Mouse (Mus musculus) C2C12 (cell line): ENCODE results near the gene Sbsn. TPM values are rescaled to one million over a fixed set of nuclear protein-coding genes. Genes with fewer than 3 reads are reported as not detected.

Experiments
- H3K27me3 ChIP-seq: one replicate; pipeline ENCODE4 v1.6.1; 2011; ENCODE audit not compliant: control insufficient read depth, insufficient read depth, insufficient read length
- H3K36me3 ChIP-seq: one replicate; pipeline ENCODE4 v1.6.1; 2011; ENCODE audit not compliant: control insufficient read depth, insufficient read depth
- H3K4me3 ChIP-seq: one replicate; pipeline ENCODE4 v1.5.1; 2011; ENCODE audit warnings: mild to moderate bottlenecking, control low read depth; ENCODE audit not compliant: poor library complexity, insufficient read depth, severe bottlenecking
- H3K79me2 ChIP-seq: one replicate; pipeline ENCODE4 v1.6.1; 2011; ENCODE audit not compliant: control insufficient read depth, insufficient read depth
- H3K79me3 ChIP-seq: one replicate; pipeline ENCODE4 v1.6.1; 2011; ENCODE audit warnings: low read depth, control low read depth
- H3ac ChIP-seq: one replicate; pipeline ENCODE3; 2011; ENCODE audit warnings: low read depth; ENCODE audit not compliant: control insufficient read depth, insufficient read length
- CEBPB ChIP-seq: IDR thresholded peaks from one replicate; pipeline ENCODE4 v1.6.1; 2011; ENCODE audit warnings: low read depth, mild to moderate bottlenecking, control low read depth, moderate library complexity
- CTCF ChIP-seq: IDR thresholded peaks from one replicate; pipeline ENCODE4 v1.5.1; 2011; ENCODE audit not compliant: control insufficient read depth, insufficient read depth, insufficient read length
- FOSL1 ChIP-seq: IDR thresholded peaks from one replicate; pipeline ENCODE4 v1.8.0; 2011; ENCODE audit warnings: mild to moderate bottlenecking, low read length; ENCODE audit not compliant: poor library complexity, insufficient read depth, severe bottlenecking
- MAX ChIP-seq: IDR thresholded peaks from one replicate; pipeline ENCODE4 v1.6.1; 2011; ENCODE audit warnings: mild to moderate bottlenecking, control low read depth
- MYOD1 ChIP-seq: IDR thresholded peaks from one replicate; pipeline ENCODE4 v1.6.1; 2011; ENCODE audit warnings: low read depth; ENCODE audit not compliant: control insufficient read depth, insufficient read length
- MYOG ChIP-seq: IDR thresholded peaks from one replicate; pipeline ENCODE4 v1.6.1; 2011; ENCODE audit not compliant: control insufficient read depth, insufficient read length; ENCODE audit errors: extremely low read depth
- USF1 ChIP-seq: IDR thresholded peaks from one replicate; pipeline ENCODE4 v1.6.1; 2011; ENCODE audit warnings: low read depth, mild to moderate bottlenecking, control low read depth, moderate library complexity
- polyA plus RNA-seq: library from polyadenylated mRNA; unstranded; fragments of >200 nt; fragmentation: generic; extraction: Trizol; gene quantifications from one replicate; pipeline ENCODE4 v1.2.1, GENCODE M21; 2012; ENCODE audit warnings: missing spikeins

Sbsn gene
- polyA plus RNA-seq, 1 experiment = 3.6 TPM

- H3K79me2 ChIP-seq = no peaks in the 10 kb centered on the region
- H3ac ChIP-seq = no peak overlapping the region
- no peaks in the 10 kb centered on the region for H3K27me3 ChIP-seq
- no peaks in the 10 kb centered on the region for H3K36me3 ChIP-seq
- no peaks in the 10 kb centered on the region for H3K79me3 ChIP-seq
- TF ChIP-seq CTCF (no peak), MAX (no peak), FOSL1 (no peak), USF1 (no peak), CEBPB (no peak), MYOD1 (no peak), MYOG (no peak)
- no peak overlapping the region for H3K4me3 ChIP-seq
These were observed 1.3 kb upstream of the Sbsn start for GRCm38 (mm10) chr7:30749824-30750606.

- no peaks in the 10 kb centered on the region for H3K27me3 ChIP-seq
- H3K4me3 ChIP-seq = no peak overlapping the region
- TF ChIP-seq MAX (no peak), MYOD1 (no peak), CEBPB (no peak), FOSL1 (no peak), CTCF (no peak), MYOG (no peak), USF1 (no peak)
- no peaks in the 10 kb centered on the region for H3K79me3 ChIP-seq
- no peaks in the 10 kb centered on the region for H3K36me3 ChIP-seq
- no peaks in the 10 kb centered on the region for H3K79me2 ChIP-seq
- no peak overlapping the region for H3ac ChIP-seq
These were observed 5.7 kb downstream of the Sbsn start for GRCm38 (mm10) chr7:30757001-30757400.

GRCm38 (mm10) chr7:30758853-30759252, 7.6 kb downstream of the Sbsn start:
- Histone ChIP-seq H3K4me3 (no peak overlapping the region), H3K79me2 (no peaks in the 10 kb centered on the region), H3ac (no peak overlapping the region), H3K79me3 (no peaks in the 10 kb centered on the region), H3K27me3 (peaks cover 14% of the 10 kb centered on the region), H3K36me3 (no peaks in the 10 kb centered on the region)
- TF ChIP-seq MAX = no peak
- TF ChIP-seq MYOG = no peak
- no peak for TF ChIP-seq CEBPB
- no peak for TF ChIP-seq USF1
- TF ChIP-seq FOSL1 = no peak
- no peak for TF ChIP-seq CTCF
- TF ChIP-seq MYOD1 = no peak

- peaks cover 33% of the 10 kb centered on the region for H3K27me3 ChIP-seq
- H3K79me2 ChIP-seq = no peaks in the 10 kb centered on the region
- no peak for TF ChIP-seq MYOD1
- no peak for TF ChIP-seq CTCF
- TF ChIP-seq CEBPB = no peak
- TF ChIP-seq USF1 = no peak
- no peak for TF ChIP-seq MAX
- no peak for TF ChIP-seq FOSL1
- TF ChIP-seq MYOG = no peak
- H3K79me3 ChIP-seq = no peaks in the 10 kb centered on the region
- H3ac ChIP-seq = no peak overlapping the region
- no peak overlapping the region for H3K4me3 ChIP-seq
- H3K36me3 ChIP-seq = no peaks in the 10 kb centered on the region
These were observed 10.6 kb downstream of the Sbsn start for GRCm38 (mm10) chr7:30761769-30762352.

GRCm38 (mm10) chr7:30763456-30763855, 12.2 kb downstream of the Sbsn start, which contains the start of gene Dmkn:
TSS of gene Dmkn (plus strand) at chr7:30763756.
- no peak within 1 kb of the TSS for H3ac ChIP-seq
- no peak within 1 kb of the TSS for H3K4me3 ChIP-seq
- H3K79me2 ChIP-seq = no peaks in the 10 kb centered on the region
- no peak for TF ChIP-seq MYOG
- no peaks in the 10 kb centered on the region for H3K79me3 ChIP-seq
- H3K36me3 ChIP-seq = no peaks in the 10 kb centered on the region
- peaks cover 33% of the 10 kb centered on the region for H3K27me3 ChIP-seq

- Histone ChIP-seq H3K4me3 (no peak overlapping the region), H3K27me3 (peaks cover 33% of the 10 kb centered on the region), H3K36me3 (no peaks in the 10 kb centered on the region), H3ac (no peak overlapping the region), H3K79me3 (no peaks in the 10 kb centered on the region), H3K79me2 (no peaks in the 10 kb centered on the region)
- no peak for TF ChIP-seq FOSL1
- no peak for TF ChIP-seq MYOD1
- TF ChIP-seq MAX = no peak
- no peak for TF ChIP-seq CTCF
- TF ChIP-seq MYOG = no peak
- no peak for TF ChIP-seq USF1
These were observed 13.9 kb downstream of the Sbsn start for GRCm38 (mm10) chr7:30765173-30765572.
